ENCODE assay signal across 8 mouse cellular contexts in genomic region chr19:40587491-40588292, GRCm38 (mm10). TPM values are rescaled to one million over a fixed set of nuclear protein-coding genes. Genes with fewer than 3 reads are reported as not detected.
DNase-seq lines count a peak whose midpoint lies in the region; ATAC-seq and TF ChIP-seq lines count a peak whose summit lies in the region.

No protein-coding gene starts in this region.

- peak; percentile 65 for ATAC-seq in kidney, embryonic 15.5 days (replicated peaks; ENCODE audit: low FRiP score)
- ATAC-seq in Patski: peak; percentile 37
- peak; percentile 46 for ATAC-seq in forebrain, postnatal 0 days
- ATAC-seq in midbrain, embryonic 12.5 days (ENCODE audit: low FRiP score, low read depth): no peak
- no peak for ATAC-seq in granulocyte monocyte progenitor cell, adult 5-6 weeks (replicated peaks; ENCODE audit: poor library complexity, severe bottlenecking)

- no peak for DNase-seq in kidney, adult 11 months
- DNase-seq in Patski (ENCODE audit: low read depth, low spot score): no peak
- no peak for DNase-seq in forebrain, postnatal 0 days
- DNase-seq in natural killer cell, adult 2 months (ENCODE audit: low spot score in 2 of 2): no peak
- DNase-seq in spleen, postnatal 36 days (ENCODE audit: low spot score in 2 of 2): no peak

- TF ChIP-seq CTCF in Patski (IDR thresholded peaks at IDR 0.05): no peak
- TF ChIP-seq CTCF in forebrain, postnatal 0 days (IDR thresholded peaks at IDR 0.05; ENCODE audit: low read depth): no peak

- POLR2A ChIA-PET in Patski (lab: Charles Lee): interaction anchor here (0.5 to 1.5 kb wide), 3 partner anchors 11 to 247 kb away, joined by 3 to 4 read pairs (median 3); no protein-coding TSS in a partner anchor

- no peaks in the 10 kb centered on the region for H3K27me3 ChIP-seq in kidney, embryonic 15.5 days
- H3K27me3 ChIP-seq in Patski: no peaks in the 10 kb centered on the region
- no peaks in the 10 kb centered on the region for H3K27me3 ChIP-seq in forebrain, postnatal 0 days (ENCODE audit: insufficient read depth, low read length)
- H3K27me3 ChIP-seq in midbrain, embryonic 12.5 days: no peaks in the 10 kb centered on the region

- H3K4me1 ChIP-seq in kidney, embryonic 15.5 days: peaks cover 13% of the 10 kb centered on the region
- peaks cover 8% of the 10 kb centered on the region for H3K4me1 ChIP-seq in forebrain, postnatal 0 days (ENCODE audit: insufficient read depth)
- peaks cover 22% of the 10 kb centered on the region for H3K4me1 ChIP-seq in midbrain, embryonic 12.5 days

- peak overlapping the region; percentile 71 for H3K4me3 ChIP-seq in kidney, embryonic 15.5 days (replicated peaks)
- peak overlapping the region; percentile 77 for H3K4me3 ChIP-seq in forebrain, postnatal 0 days (ENCODE audit: low read depth, low read length)
- H3K4me3 ChIP-seq in midbrain, embryonic 12.5 days: peak overlapping the region; percentile 91

- CTCF ChIA-PET in Patski (lab: Charles Lee): interaction anchor here (1.1 kb wide), 1 partner anchor 10 kb away, joined by 3 read pairs; no protein-coding TSS in a partner anchor

- in situ Hi-C loops in Patski (cut with MboI; ENCODE audit: low pct_unique_long_range_greater_than_20kb): loop anchor here (25.0 kb wide), 1 partner anchor 1650 kb away; the partner anchor contains the start of gene Hells

- peaks cover 4% of the 10 kb centered on the region; the same call in 1 of the 2 replicates for H3K36me3 ChIP-seq in kidney, embryonic 15.5 days
- H3K36me3 ChIP-seq in forebrain, postnatal 0 days (ENCODE audit: insufficient read depth): 0 out of 2 replicates have a peak, but pooled peaks cover 3% of the 10 kb centered on the region
- peaks cover 6% of the 10 kb centered on the region for H3K36me3 ChIP-seq in midbrain, embryonic 12.5 days

- peak overlapping the region; percentile 76; the same call in 1 of the 2 replicates for H3K27ac ChIP-seq in kidney, embryonic 15.5 days
- peak overlapping the region; percentile 70 for H3K27ac ChIP-seq in forebrain, postnatal 0 days (ENCODE audit: low read depth, low read length)
- peak overlapping the region; percentile 77 for H3K27ac ChIP-seq in midbrain, embryonic 12.5 days (replicated peaks)

- no peaks in the 10 kb centered on the region for H3K9me3 ChIP-seq in kidney, embryonic 15.5 days (replicated peaks)
- H3K9me3 ChIP-seq in forebrain, postnatal 0 days (ENCODE audit: low read length): no peaks in the 10 kb centered on the region
- H3K9me3 ChIP-seq in midbrain, embryonic 12.5 days: no peaks in the 10 kb centered on the region

- WGBS in kidney, embryonic 15.5 days: 4% methylated on average over 30 of the region's 30 CpGs
- 2% methylated on average over 30 of the region's 30 CpGs for WGBS in forebrain, postnatal 0 days
- WGBS in midbrain, embryonic 12.5 days: 6% methylated on average over 30 of the region's 30 CpGs

- peak overlapping the region; percentile 61 for H3K9ac ChIP-seq in kidney, embryonic 15.5 days
- H3K9ac ChIP-seq in forebrain, postnatal 0 days: peak overlapping the region; percentile 72
- peak overlapping the region; percentile 83 for H3K9ac ChIP-seq in midbrain, embryonic 12.5 days (replicated peaks)

- H3K4me2 ChIP-seq in kidney, embryonic 15.5 days: peak overlapping the region; percentile 84
- peak overlapping the region; percentile 78 for H3K4me2 ChIP-seq in forebrain, postnatal 0 days (ENCODE audit: low read depth)
- peak overlapping the region; percentile 81 for H3K4me2 ChIP-seq in midbrain, embryonic 12.5 days (replicated peaks)

RNA-seq across cellular contexts. Expression of gene Aldh18a1, which starts 0.6 kb away (rescaled TPM):
- 53.0 and 58.3 TPM in 2 replicates for polyA plus RNA-seq in kidney, embryonic 15.5 days (2015; fragmentation: Nextera tagmentation; extraction: Ambion mirVana)
- 73.9 TPM for polyA plus RNA-seq in Patski (2021)
- total RNA-seq in forebrain, postnatal 0 days (2014; rRNA removed): 57.0 and 72.5 TPM in 2 replicates
- 32.6 and 37.9 TPM in 2 replicates for polyA plus RNA-seq in forebrain, postnatal 0 days (2015; fragmentation: Nextera tagmentation; extraction: Ambion mirVana)
- polyA plus RNA-seq in midbrain, embryonic 12.5 days (2016; fragmentation: Nextera tagmentation; extraction: Ambion mirVana): 96.0 and 100 TPM in 2 replicates
- total RNA-seq in granulocyte monocyte progenitor cell, adult 5-6 weeks (2014; fragmentation: Nextera tagmentation): 34.7 and 35.8 TPM in 2 replicates
- 34.4 and 36.8 TPM in 2 replicates for total RNA-seq in granulocyte monocyte progenitor cell, adult 5-6 weeks (2017)

RNA-seq across cellular contexts. Expression of gene Tctn3, which starts 24.3 kb away (rescaled TPM):
- 11.4 and 12.3 TPM in 2 replicates for polyA plus RNA-seq in kidney, embryonic 15.5 days (2015; fragmentation: Nextera tagmentation; extraction: Ambion mirVana)
- 19.9 TPM for polyA plus RNA-seq in Patski (2021)
- total RNA-seq in forebrain, postnatal 0 days (2014; rRNA removed): 25.6 and 28.0 TPM in 2 replicates
- polyA plus RNA-seq in forebrain, postnatal 0 days (2015; fragmentation: Nextera tagmentation; extraction: Ambion mirVana): 12.3 and 15.1 TPM in 2 replicates
- polyA plus RNA-seq in midbrain, embryonic 12.5 days (2016; fragmentation: Nextera tagmentation; extraction: Ambion mirVana): 14.4 and 14.7 TPM in 2 replicates
- total RNA-seq in granulocyte monocyte progenitor cell, adult 5-6 weeks (2014; fragmentation: Nextera tagmentation): 6.6 and 9.2 TPM in 2 replicates
- total RNA-seq in granulocyte monocyte progenitor cell, adult 5-6 weeks (2017): 3.5 and 4.0 TPM in 2 replicates

RNA-seq across cellular contexts. Expression of gene Entpd1, which starts 24.5 kb away (rescaled TPM):
- polyA plus RNA-seq in kidney, embryonic 15.5 days (2015; fragmentation: Nextera tagmentation; extraction: Ambion mirVana): 5.3 and 6.5 TPM in 2 replicates
- polyA plus RNA-seq in Patski (2021): 0.47 TPM
- total RNA-seq in forebrain, postnatal 0 days (2014; rRNA removed): 6.3 and 12.5 TPM in 2 replicates
- 5.1 and 6.1 TPM in 2 replicates for polyA plus RNA-seq in forebrain, postnatal 0 days (2015; fragmentation: Nextera tagmentation; extraction: Ambion mirVana)
- polyA plus RNA-seq in midbrain, embryonic 12.5 days (2016; fragmentation: Nextera tagmentation; extraction: Ambion mirVana): 9.8 and 10.3 TPM in 2 replicates
- 4.0 and 12.1 TPM in 2 replicates for total RNA-seq in granulocyte monocyte progenitor cell, adult 5-6 weeks (2014; fragmentation: Nextera tagmentation)
- total RNA-seq in granulocyte monocyte progenitor cell, adult 5-6 weeks (2017): 12.8 and 15.0 TPM in 2 replicates

Comparison
In these comparisons a context has a peak if more than half of its experiments do, and no peak if none do; other contexts are left out.
1. ATAC-seq: peak in kidney, embryonic 15.5 days (single experiment), Patski (single experiment) and forebrain, postnatal 0 days (single experiment); none in midbrain, embryonic 12.5 days (single experiment) and granulocyte monocyte progenitor cell, adult 5-6 weeks (single experiment).
2. Peak in every context shown above with its lines, with median percentiles within 50 percentile points of each other: H3K27ac ChIP-seq, H3K4me2 ChIP-seq, H3K4me3 ChIP-seq and H3K9ac ChIP-seq.